Mouse (Mus musculus): ENCODE results near the gene Myo15b.

DNA sequence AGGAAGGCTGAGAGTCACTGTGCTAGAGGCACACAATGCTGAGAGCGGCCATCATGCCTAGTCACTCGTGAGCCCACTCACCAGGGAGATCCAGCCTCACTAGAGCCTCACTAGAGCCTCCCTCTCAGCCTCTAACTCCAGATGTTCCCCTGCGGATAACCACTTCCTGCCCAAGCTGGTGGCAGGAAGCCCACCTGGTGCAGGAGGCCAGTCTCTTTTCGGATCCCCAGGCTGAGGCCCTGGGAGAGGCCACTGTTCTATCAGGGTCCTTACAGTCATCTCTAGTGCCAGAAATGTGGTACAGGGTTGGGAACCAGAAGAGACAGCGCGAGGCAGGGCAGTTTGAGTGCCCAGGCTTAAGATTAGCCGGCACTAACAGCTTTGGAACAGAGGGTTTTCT is 40.2 kb downstream of the Myo15b start:
- TF ChIP-seq CTCF (IDR thresholded peaks at IDR 0.05; ENCODE audit: control insufficient read depth, insufficient read depth, insufficient read length) (no peak), CEBPB (IDR thresholded peaks at IDR 0.05; ENCODE audit: low read depth) (no peak), MAX (IDR thresholded peaks at IDR 0.05) (no peak)

All from C2C12 (cell line).